Mouse (Mus musculus) cerebellum, adult 9-10 months (tissue): Measurements from ENCODE around the gene Phlda2.

Experiments used
- DNase-seq: peaks from one replicate; pipeline ENCODE4 v3.0.0; 2022

Phlda2 gene

DNA sequence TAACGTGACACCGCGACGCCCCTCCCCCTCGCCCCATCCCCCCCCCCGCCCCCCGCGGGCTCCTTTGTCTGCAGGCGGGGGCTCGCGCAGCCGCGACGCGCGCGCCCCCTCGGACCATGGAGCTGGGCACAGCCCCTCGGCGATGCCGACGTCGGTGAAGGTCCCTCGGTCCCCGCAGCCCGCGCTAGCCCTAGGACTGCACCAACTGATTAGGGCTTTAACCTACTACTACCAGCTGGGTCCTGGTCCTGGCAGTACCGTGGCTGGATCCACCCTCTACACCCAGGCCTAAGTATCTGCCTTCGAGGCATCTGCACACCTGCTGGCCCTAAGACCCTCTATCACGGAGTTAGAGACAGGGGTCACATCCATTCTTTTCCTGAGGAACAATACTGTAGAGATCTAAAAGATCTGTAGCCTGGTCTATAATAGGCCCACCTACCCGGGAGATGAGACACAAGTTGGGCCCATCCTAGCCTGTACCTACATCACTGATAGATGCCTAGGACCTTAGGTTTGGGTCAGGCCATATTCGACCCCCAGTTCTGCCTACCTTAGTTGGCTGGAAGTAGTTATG lies 41.6 kb downstream of the Phlda2 start:
- DNase-seq = no peak

DNA sequence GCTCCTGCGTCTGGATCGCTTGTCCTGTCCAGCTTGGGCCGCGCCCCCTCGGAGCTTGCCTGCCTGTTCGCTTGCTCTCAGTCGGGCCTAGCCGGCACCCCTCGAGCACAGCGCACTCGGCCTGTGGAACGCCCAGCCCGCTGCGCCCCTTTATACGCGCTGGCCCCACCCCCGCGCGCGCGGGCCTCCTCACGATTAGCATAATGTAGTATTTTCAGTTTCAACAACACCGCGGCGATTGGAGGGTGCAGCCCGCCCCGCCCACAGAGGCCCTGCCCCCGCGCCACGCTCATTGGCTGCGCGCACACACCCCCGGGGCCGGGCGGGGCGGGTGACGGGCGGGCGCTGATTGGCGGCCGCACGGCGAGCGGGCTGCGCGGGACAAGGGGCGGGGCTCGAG lies 42.1 kb downstream of the Phlda2 start, which contains the start of gene Cdkn1c:
Gene Cdkn1c, minus strand, starts transcription at position 177 of the 400 bp plus-strand sequence.
- no peak for DNase-seq

DNA sequence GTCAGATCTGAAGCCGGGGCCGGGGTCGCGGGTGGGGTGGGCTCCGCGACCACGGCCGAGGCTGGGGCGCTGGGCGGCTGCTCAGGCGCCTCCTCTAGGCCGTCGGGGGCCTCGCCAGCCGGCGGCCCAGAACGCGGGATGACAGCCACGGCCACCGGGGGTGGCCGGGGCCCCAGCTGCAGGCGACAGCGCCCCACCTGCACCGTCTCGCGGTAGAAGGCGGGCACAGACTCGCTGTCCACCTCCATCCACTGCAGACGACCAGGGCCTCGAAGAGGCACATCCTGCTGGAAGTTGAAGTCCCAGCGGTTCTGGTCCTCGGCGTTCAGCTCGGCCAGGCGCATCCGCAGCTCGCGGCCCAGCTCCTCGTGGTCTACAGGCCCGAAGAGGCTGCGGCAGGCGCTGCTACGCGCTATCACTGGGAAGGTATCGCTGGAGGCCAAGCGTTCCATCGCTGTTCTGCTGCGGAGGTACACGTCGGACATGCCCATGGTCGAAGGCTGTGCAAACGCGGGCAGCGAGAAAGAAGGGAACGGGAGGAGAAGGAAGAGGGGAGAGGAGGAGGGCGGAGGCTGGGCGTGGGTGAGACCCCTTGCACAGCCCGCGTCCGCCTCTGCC lies 42.6 kb downstream of the Phlda2 start:
- DNase-seq = no peak

DNA sequence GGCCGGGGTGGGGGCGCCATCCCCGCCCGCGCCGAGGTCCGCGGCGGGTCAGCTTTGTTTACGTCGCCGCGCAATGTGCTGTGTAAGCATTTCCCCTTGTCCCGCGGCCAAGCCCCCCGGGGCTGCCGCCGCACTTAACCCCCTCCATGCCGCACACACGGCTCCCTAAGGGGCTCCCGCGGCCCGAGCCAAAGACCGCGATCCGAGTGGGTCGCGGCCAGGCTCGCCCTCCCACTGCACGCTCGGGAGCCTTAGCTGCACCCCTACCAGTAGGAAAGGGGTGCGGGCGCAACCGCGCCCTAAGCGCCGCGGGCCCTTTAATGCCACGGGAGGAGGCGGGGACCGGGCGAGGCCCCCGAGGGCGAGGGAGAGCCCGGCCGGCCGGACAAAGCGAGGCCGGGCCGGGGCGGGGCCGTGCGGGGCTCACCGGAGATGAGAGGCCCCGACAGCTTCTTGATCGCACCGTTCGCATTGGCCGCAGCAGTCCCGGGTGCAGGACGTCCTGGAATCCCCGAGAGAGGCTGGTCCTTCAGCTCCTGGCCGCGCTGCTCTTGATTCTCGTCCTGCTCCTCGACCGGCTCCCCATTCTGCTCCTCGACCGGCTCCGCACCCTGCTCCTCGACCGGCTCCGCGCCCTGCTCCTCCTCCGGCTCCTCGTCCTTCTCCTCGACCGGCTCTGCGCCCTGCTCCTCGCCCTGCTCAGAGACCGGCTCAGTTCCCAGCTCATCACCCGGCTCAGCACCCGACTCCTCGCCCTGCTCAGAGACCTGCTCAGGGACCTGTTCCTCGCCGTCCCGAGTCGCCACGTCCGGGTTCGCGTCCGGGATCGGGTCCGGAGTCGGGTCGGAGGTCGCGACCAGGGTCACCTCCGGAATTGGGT lies 43.4 kb downstream of the Phlda2 start:
- DNase-seq = no peak

DNA sequence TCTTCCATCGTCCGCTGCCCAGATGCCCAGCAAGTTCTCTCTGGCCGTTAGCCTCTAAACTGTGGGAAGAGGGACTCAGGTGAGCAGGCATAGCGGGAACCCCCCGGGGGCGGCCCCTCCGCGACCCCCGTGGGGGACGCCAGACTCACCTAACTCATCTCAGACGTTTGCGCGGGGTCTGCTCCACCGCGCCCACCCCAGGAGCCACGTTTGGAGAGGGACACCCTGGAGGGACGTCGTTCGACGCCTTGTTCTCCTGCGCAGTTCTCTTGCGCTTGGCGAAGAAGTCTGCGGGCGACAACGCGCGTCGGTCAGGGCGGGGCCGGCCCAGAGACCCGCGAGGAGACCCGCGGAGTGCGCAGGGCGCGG lies 44.0 kb downstream of the Phlda2 start:
- no peak for DNase-seq
